Mouse (Mus musculus): Measurements from ENCODE around the gene Psmg1. TPM values are rescaled to one million over a fixed set of nuclear protein-coding genes. Genes with fewer than 3 reads are reported as not detected.
"Not testable (repeated sequence)": the region's sequence is repeated elsewhere in the genome, so short reads cannot be mapped to it uniquely, and the experiment has no call there.

The Psmg1 gene
- total RNA-seq (2015; ENCODE audit: low replicate concordance) (6.5 and 8.0 TPM in 2 replicates), total RNA-seq (2017; ENCODE audit: low replicate concordance) (8.6 and 9.9 TPM in 2 replicates)

- peak; percentile 95 for ATAC-seq (replicated peaks; ENCODE audit: low FRiP score, poor library complexity, severe bottlenecking)
Observed at GRCm38 (mm10) chr16:95990462-95991121, at the start of gene Psmg1. Gene Psmg1 (minus strand): TSS chr16:95990960.

- no peak for ATAC-seq (replicated peaks; ENCODE audit: low FRiP score, poor library complexity, severe bottlenecking)
Observed at GRCm38 (mm10) chr16:96039538-96039937, 48.8 kb upstream of the Psmg1 start.

- no peak for ATAC-seq (replicated peaks; ENCODE audit: low FRiP score, poor library complexity, severe bottlenecking)
Observed at GRCm38 (mm10) chr16:96034473-96034872, 43.7 kb upstream of the Psmg1 start.

- peak; percentile 78 for ATAC-seq (replicated peaks; ENCODE audit: low FRiP score, poor library complexity, severe bottlenecking)
Observed at GRCm38 (mm10) chr16:96032368-96033043, 41.7 kb upstream of the Psmg1 start.

- ATAC-seq (replicated peaks; ENCODE audit: low FRiP score, poor library complexity, severe bottlenecking), result no peak; the same call in 1 of the 2 replicates
Observed at GRCm38 (mm10) chr16:96030476-96031102, 39.8 kb upstream of the Psmg1 start.

- ATAC-seq (replicated peaks; ENCODE audit: low FRiP score, poor library complexity, severe bottlenecking), result no peak
Observed at GRCm38 (mm10) chr16:96026256-96026655, 35.5 kb upstream of the Psmg1 start.

- ATAC-seq (replicated peaks; ENCODE audit: low FRiP score, poor library complexity, severe bottlenecking), result no peak
Observed at GRCm38 (mm10) chr16:96025244-96025643, 34.5 kb upstream of the Psmg1 start.

GRCm38 (mm10) chr16:96021045-96021444 is 30.3 kb upstream of the Psmg1 start:
- ATAC-seq (replicated peaks; ENCODE audit: low FRiP score, poor library complexity, severe bottlenecking), result no peak

- not testable (repeated sequence) for ATAC-seq (replicated peaks; ENCODE audit: low FRiP score, poor library complexity, severe bottlenecking)
Observed at GRCm38 (mm10) chr16:96009124-96009523, 18.4 kb upstream of the Psmg1 start.

- not testable (repeated sequence) for ATAC-seq (replicated peaks; ENCODE audit: low FRiP score, poor library complexity, severe bottlenecking)
Observed at GRCm38 (mm10) chr16:96004278-96004677, 13.5 kb upstream of the Psmg1 start.

GRCm38 (mm10) chr16:95999291-95999690 is 8.5 kb upstream of the Psmg1 start:
- no peak for ATAC-seq (replicated peaks; ENCODE audit: low FRiP score, poor library complexity, severe bottlenecking)

GRCm38 (mm10) chr16:95996156-95996555 is 5.4 kb upstream of the Psmg1 start:
- no peak for ATAC-seq (replicated peaks; ENCODE audit: low FRiP score, poor library complexity, severe bottlenecking)

GRCm38 (mm10) chr16:95994576-95994975 is 3.8 kb upstream of the Psmg1 start:
- not testable (repeated sequence) for ATAC-seq (replicated peaks; ENCODE audit: low FRiP score, poor library complexity, severe bottlenecking)

- ATAC-seq (replicated peaks; ENCODE audit: low FRiP score, poor library complexity, severe bottlenecking), result no peak
Observed at GRCm38 (mm10) chr16:95992596-95992995, 1.8 kb upstream of the Psmg1 start.

- ATAC-seq (replicated peaks; ENCODE audit: low FRiP score, poor library complexity, severe bottlenecking), result no peak
Observed at GRCm38 (mm10) chr16:95991122-95991900, 551 bp upstream of the Psmg1 start.

- no peak for ATAC-seq (replicated peaks; ENCODE audit: low FRiP score, poor library complexity, severe bottlenecking)
Observed at GRCm38 (mm10) chr16:95984911-95985310, 5.8 kb downstream of the Psmg1 start.

GRCm38 (mm10) chr16:95983601-95984000 is 7.2 kb downstream of the Psmg1 start:
- ATAC-seq (replicated peaks; ENCODE audit: low FRiP score, poor library complexity, severe bottlenecking), result no peak

GRCm38 (mm10) chr16:95970841-95971240 is 19.9 kb downstream of the Psmg1 start:
- no peak for ATAC-seq (replicated peaks; ENCODE audit: low FRiP score, poor library complexity, severe bottlenecking)

- no peak for ATAC-seq (replicated peaks; ENCODE audit: low FRiP score, poor library complexity, severe bottlenecking)
Observed at GRCm38 (mm10) chr16:95967455-95967854, 23.3 kb downstream of the Psmg1 start.

- ATAC-seq (replicated peaks; ENCODE audit: low FRiP score, poor library complexity, severe bottlenecking), result no peak
Observed at GRCm38 (mm10) chr16:95964427-95965023, 26.2 kb downstream of the Psmg1 start.
